Mouse (Mus musculus) forebrain, postnatal 0 days (tissue): ENCODE data around the gene Ankrd11. TPM values are rescaled to one million over a fixed set of nuclear protein-coding genes. Genes with fewer than 3 reads are reported as not detected.

Experiments
- ATAC-seq: fragments of 200-750 bp; cut with Nextera tagmentation; 2 replicates; pipeline ENCODE4 v1.8.0; 2017; ENCODE audit warnings: mild to moderate bottlenecking, moderate library complexity
- DNase-seq: peaks from one replicate; pipeline ENCODE4 v3.0.0-alpha.2; 2015
- H3K27ac ChIP-seq: fragments of 300-500 bp; sonication (generic); 2 replicates; pipeline ENCODE4 v1.5.1; 2014; ENCODE audit warnings: low read depth, mild to moderate bottlenecking, antibody characterized with exemption, low read length, moderate library complexity, mixed read lengths
- H3K27me3 ChIP-seq: fragments of 300-500 bp; sonication (generic); 2 replicates; pipeline ENCODE4 v1.6.1; 2014; ENCODE audit warnings: mild to moderate bottlenecking, low read length, mixed read lengths; ENCODE audit not compliant: insufficient read depth
- H3K36me3 ChIP-seq: fragments of 300-500 bp; sonication (generic); 2 replicates; pipeline ENCODE4 v1.6.1; 2014; ENCODE audit warnings: mild to moderate bottlenecking, moderate library complexity; ENCODE audit not compliant: insufficient read depth
- H3K4me1 ChIP-seq: fragments of 300-500 bp; sonication (generic); 2 replicates; pipeline ENCODE4 v1.6.1; 2014; ENCODE audit warnings: antibody characterized with exemption; ENCODE audit not compliant: insufficient read depth
- H3K4me2 ChIP-seq: fragments of 300-500 bp; sonication (generic); 2 replicates; pipeline ENCODE4 v1.6.1; 2014; ENCODE audit warnings: low read depth, mild to moderate bottlenecking, moderate library complexity
- H3K4me3 ChIP-seq: fragments of 300-500 bp; sonication (generic); 2 replicates; pipeline ENCODE4 v1.5.1; 2014; ENCODE audit warnings: low read depth, low read length, mixed read lengths
- H3K9ac ChIP-seq: fragments of 300-500 bp; sonication (generic); 2 replicates; pipeline ENCODE4 v1.6.1; 2014; ENCODE audit warnings: mild to moderate bottlenecking
- H3K9me3 ChIP-seq: fragments of 300-500 bp; sonication (generic); 2 replicates; pipeline ENCODE4 v1.6.1; 2016; ENCODE audit warnings: low read length
- CTCF ChIP-seq: sonication (generic); IDR thresholded peaks from 2 replicates; pipeline ENCODE4 v1.5.1; 2016; ENCODE audit warnings: antibody characterized with exemption, control low read depth, low read depth
- WGBS: fragments of 180-500 bp; shearing (Covaris S2); extraction: QIAGEN DNeasy Blood & Tissue Kit; methylation state at CpG from one replicate; pipeline ENCODE4 v1.1.7; 2014; 5-methylcytosine and 5-hydroxymethylcytosine counted together
- polyA plus RNA-seq: library from polyadenylated mRNA; unstranded; fragments of >200 nt; fragmentation: Nextera tagmentation; extraction: Ambion mirVana; gene quantifications from 2 replicates; pipeline ENCODE4 v1.2.1, GENCODE M21; 2015
- total RNA-seq: library from RNA; depleted of rRNA; stranded (reverse); fragments of >200 nt; gene quantifications from 2 replicates; pipeline ENCODE4 v1.2.3, GENCODE M21; 2014

Ankrd11 gene
- total and polyA plus RNA-seq, 2 experiments from 2014 or later: 73.5 to 103 TPM

DNA sequence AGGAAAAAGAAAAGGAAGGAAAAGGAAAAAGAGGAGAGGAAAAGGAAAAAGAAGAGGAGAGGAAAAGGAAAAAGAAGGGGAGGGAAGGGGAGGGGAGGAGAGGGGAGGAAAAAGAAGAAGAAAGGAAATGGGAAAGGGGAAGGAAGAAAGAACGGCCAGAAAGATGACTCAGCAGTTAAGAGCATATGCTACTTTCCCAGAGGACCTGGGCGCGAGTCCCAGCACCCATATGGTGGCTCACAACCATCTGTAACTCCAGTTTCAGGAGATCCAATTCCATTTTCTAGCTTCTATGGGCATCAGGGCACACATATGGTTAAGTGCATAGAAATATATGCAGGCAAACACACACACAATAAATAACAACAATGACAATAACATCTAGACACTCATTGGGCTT is 73.9 kb downstream of the Ankrd11 start:
- Histone ChIP-seq H3K9ac (no peak overlapping the region), H3K4me2 (no peak overlapping the region), H3K27ac (no peak overlapping the region), H3K9me3 (no peaks in the 10 kb centered on the region), H3K27me3 (no peaks in the 10 kb centered on the region), H3K4me1 (no peaks in the 10 kb centered on the region), H3K4me3 (no peak overlapping the region), H3K36me3 (no peaks in the 10 kb centered on the region)
- 75% methylated on average over 3 of the region's 3 CpGs for WGBS
- DNase-seq: peak; percentile 55
- no peak for TF ChIP-seq CTCF
- no peak for ATAC-seq

DNA sequence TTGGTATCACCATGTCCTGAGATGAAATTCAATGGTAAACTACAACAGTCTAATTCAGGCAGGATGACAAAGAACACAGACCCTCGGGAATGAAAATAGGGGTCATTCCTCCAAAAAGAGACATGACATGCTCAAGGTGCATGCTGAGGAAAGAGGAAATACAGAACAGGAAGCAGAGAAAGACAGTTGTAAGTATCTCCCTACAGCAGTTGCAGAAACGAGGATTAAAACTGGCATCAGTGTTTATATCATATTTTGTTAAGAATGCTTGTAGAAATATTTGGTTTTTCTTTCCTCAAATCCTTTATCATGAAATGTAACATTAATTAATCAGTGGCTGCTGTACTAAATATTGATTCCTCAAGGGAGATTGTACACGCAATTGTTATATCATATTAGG is 75.4 kb downstream of the Ankrd11 start:
- no peaks in the 10 kb centered on the region for H3K4me1 ChIP-seq
- DNase-seq: no peak
- 87% methylated on average over 3 of the region's 3 CpGs for WGBS

DNA sequence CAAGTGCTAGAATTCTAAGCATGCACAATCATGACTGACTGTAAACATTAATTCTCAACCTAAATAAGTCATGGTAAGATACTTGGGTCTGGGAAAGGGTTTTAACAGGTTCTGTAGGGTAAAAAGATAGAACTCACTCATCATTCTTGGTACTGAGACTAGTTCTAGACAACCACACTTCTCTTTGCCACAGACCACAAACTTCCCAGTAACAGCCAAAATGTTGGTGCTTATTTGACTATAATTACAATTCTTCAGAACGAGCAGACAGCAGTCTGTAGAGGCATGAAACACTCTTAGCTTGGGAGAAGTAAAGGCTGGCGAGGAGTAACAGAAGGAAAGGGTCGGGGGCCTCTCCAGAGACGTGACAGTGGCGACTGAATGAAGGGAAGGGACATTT is 80.0 kb downstream of the Ankrd11 start:
- no peak overlapping the region for H3K27ac ChIP-seq
- H3K4me3 ChIP-seq: no peak overlapping the region
- 52% methylated on average over 5 of the region's 5 CpGs for WGBS
- H3K36me3 ChIP-seq: no peaks in the 10 kb centered on the region
- H3K4me1 ChIP-seq: no peaks in the 10 kb centered on the region
- TF ChIP-seq CTCF: no peak
- no peaks in the 10 kb centered on the region for H3K27me3 ChIP-seq
- DNase-seq (no peak), ATAC-seq (no peak)
- H3K9ac ChIP-seq: no peak overlapping the region
- H3K9me3 ChIP-seq: no peaks in the 10 kb centered on the region
- H3K4me2 ChIP-seq: no peak overlapping the region

More for the DNA sequence above, 75.4 kb downstream of the Ankrd11 start:
- no peak for TF ChIP-seq CTCF
- no peaks in the 10 kb centered on the region for H3K27me3 ChIP-seq
- no peaks in the 10 kb centered on the region for H3K9me3 ChIP-seq
- H3K4me3 ChIP-seq: no peak overlapping the region
- no peaks in the 10 kb centered on the region for H3K36me3 ChIP-seq
- no peak overlapping the region for H3K9ac ChIP-seq
- ATAC-seq: no peak
- no peak overlapping the region for H3K27ac ChIP-seq
- no peak overlapping the region for H3K4me2 ChIP-seq

DNA sequence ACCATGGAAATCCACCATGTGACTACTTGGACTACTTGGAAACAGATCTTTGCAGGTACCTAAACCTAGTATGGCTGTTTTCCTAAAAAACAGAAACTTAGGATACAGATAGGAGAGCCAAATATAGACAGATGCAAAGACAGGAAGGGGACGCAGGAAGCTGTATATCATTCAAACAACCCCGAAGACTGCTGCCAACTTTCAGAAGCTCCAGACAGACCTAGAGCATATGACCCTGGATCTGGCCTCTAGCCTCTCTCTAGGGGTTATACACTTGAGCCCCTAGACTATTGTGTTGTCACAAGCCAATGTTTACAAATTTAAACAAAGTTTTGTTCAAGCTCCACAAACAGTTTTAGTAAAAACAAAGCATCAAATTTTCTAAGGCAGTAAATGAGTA is 80.6 kb downstream of the Ankrd11 start:
- 70% methylated on average over 2 of the region's 2 CpGs for WGBS
- ATAC-seq: no peak
- no peak overlapping the region for H3K27ac ChIP-seq

DNA sequence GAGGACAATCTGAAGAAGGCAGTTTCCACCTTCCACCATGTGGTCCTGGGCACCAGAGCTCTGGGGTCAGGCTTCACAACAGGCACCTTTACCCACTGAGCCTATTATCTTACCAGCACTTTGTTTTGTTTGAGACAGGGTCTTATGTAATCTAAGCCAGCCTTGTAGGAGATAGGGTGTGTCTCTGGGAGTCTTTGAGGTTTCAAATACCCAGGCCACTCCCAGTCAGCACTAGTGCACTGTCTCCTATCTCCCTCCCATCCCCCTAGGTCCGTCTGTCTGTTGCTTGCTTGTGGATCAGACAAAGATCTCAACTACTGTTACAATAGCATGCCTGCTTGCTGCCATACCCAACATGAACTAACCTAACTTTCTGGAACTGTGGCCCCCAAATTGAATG is 81.1 kb downstream of the Ankrd11 start:
- WGBS: 41% methylated on average over 1 of the region's 1 CpGs

More for the DNA sequence above, 80.6 kb downstream of the Ankrd11 start:
- TF ChIP-seq CTCF: no peak
- Histone ChIP-seq H3K9ac (no peak overlapping the region), H3K4me3 (no peak overlapping the region), H3K27me3 (no peaks in the 10 kb centered on the region), H3K9me3 (no peaks in the 10 kb centered on the region), H3K4me2 (no peak overlapping the region), H3K36me3 (no peaks in the 10 kb centered on the region), H3K4me1 (no peaks in the 10 kb centered on the region)
- no peak for DNase-seq

DNA sequence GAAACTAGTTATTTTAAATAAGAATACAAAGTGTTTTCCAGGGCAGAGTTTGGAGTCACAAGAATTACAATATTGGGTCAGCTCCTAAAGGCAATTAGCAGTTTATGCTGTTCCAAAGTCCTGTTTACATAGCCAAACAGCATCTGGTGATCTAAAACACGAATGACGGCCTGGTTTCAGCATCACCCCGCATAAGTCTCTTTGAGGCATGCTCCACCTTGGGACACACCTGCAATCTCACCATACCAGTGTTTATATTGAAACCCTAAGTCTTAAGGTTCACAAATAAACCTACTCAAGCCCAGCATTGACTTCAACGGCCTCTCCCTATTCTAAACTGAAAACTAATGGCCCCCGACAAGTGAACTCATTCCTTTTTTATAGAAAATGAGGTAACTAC is 81.8 kb downstream of the Ankrd11 start:
- H3K9me3 ChIP-seq: no peaks in the 10 kb centered on the region
- TF ChIP-seq CTCF: no peak
- DNase-seq (no peak), ATAC-seq (no peak)
- no peaks in the 10 kb centered on the region for H3K27me3 ChIP-seq
- no peak overlapping the region for H3K4me3 ChIP-seq
- H3K27ac ChIP-seq: no peak overlapping the region
- 76% methylated on average over 5 of the region's 5 CpGs for WGBS
- no peaks in the 10 kb centered on the region for H3K4me1 ChIP-seq
- no peak overlapping the region for H3K9ac ChIP-seq
- H3K4me2 ChIP-seq: no peak overlapping the region
- H3K36me3 ChIP-seq: no peaks in the 10 kb centered on the region

More for the DNA sequence above, 81.1 kb downstream of the Ankrd11 start:
- H3K9me3 ChIP-seq: no peaks in the 10 kb centered on the region
- no peak for DNase-seq
- no peak overlapping the region for H3K9ac ChIP-seq
- H3K36me3 ChIP-seq: no peaks in the 10 kb centered on the region
- no peaks in the 10 kb centered on the region for H3K4me1 ChIP-seq
- H3K27ac ChIP-seq: no peak overlapping the region
- H3K27me3 ChIP-seq: no peaks in the 10 kb centered on the region
- ATAC-seq: no peak
- H3K4me2 ChIP-seq: no peak overlapping the region
- no peak for TF ChIP-seq CTCF
- no peak overlapping the region for H3K4me3 ChIP-seq

DNA sequence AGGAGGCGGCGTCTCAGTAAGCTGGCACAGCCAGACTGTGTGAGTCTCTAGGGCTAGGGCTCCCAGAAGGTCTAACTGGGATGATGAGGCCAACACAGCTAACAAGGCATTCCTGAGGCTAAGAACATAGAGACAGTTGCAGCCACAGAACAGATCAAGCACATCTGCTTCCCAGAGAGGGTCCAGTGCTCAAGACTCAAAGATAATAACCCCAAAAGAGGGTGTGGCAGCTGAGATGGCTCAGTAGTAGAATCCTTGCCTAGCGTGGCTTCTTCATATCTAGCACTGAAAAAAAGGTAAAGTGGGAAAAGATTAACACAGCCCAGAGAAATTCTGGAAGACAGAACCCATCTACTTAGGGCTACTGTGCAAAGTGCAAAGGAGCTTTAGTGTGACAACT is 86.1 kb downstream of the Ankrd11 start:
- Histone ChIP-seq H3K27ac (0 out of 2 replicates have a peak overlapping the region, but pooled peaks have one; percentile 9), H3K9me3 (no peaks in the 10 kb centered on the region), H3K4me3 (no peak overlapping the region), H3K9ac (no peak overlapping the region), H3K4me2 (no peak overlapping the region), H3K36me3 (no peaks in the 10 kb centered on the region), H3K27me3 (no peaks in the 10 kb centered on the region), H3K4me1 (no peaks in the 10 kb centered on the region)
- no peak for ATAC-seq
- WGBS: 85% methylated on average over 3 of the region's 3 CpGs
- DNase-seq: no peak
- TF ChIP-seq CTCF: no peak

DNA sequence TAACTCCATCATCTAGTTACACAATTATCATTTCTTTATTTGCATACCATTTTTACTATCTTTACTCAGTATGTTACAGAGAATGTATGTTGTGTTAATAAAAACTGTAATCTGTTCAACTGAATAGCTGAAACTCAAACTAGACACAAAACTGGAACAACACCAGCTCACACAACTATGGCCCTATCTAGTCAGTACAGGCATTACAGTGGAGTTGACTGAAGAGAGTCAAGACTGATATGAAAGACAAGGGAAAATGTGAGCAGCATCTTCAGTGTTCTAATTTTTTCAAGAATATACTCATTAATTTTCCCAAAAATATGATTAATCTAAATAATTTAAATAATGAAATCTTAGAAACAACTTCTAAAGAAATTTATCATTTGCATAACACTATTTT is 86.9 kb downstream of the Ankrd11 start:
- Histone ChIP-seq H3K36me3 (no peaks in the 10 kb centered on the region), H3K27me3 (no peaks in the 10 kb centered on the region), H3K27ac (no peak overlapping the region), H3K4me2 (no peak overlapping the region), H3K9ac (no peak overlapping the region), H3K9me3 (no peaks in the 10 kb centered on the region), H3K4me3 (no peak overlapping the region), H3K4me1 (no peaks in the 10 kb centered on the region)
- ATAC-seq (no peak), DNase-seq (no peak)
- no peak for TF ChIP-seq CTCF
